Mouse (Mus musculus) WW6 (cell line): ENCODE results near the gene Actl7b.

Experiments used
- DNase-seq: peaks from one replicate; pipeline ENCODE4 v3.0.0-alpha.2; 2013; ENCODE audit warnings: low read depth, low spot score

The Actl7b gene

GRCm38 (mm10) chr4:56741041-56741493, at the start of gene Actl7b:
TSS of gene Actl7b (minus strand) at chr4:56741443.
- no peak for DNase-seq

- DNase-seq: no peak
These were observed 29.8 kb upstream of the Actl7b start for GRCm38 (mm10) chr4:56771065-56771464.

DNA sequence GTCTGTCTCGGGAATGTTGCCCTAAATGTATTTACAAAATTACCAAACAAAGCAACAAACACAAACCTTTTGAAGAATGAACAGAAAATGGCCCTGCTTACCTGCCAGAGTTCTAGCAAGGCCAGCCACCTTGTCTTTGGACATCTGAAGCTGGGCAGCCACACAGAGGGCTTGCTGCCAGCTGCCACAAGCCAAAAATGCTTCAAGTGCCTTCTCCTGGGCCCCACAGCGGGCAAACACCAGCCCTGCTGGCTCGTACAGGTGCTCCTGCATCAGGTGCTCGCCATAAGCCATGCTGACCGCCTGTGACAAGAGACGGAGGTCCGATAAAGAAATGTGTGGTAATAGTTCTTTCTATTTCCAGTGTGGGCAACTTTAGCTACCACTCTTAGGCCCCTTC, 27.7 kb upstream of the Actl7b start:
- no peak for DNase-seq

- DNase-seq: no peak
These were observed 26.6 kb upstream of the Actl7b start for GRCm38 (mm10) chr4:56767861-56768284.

- DNase-seq: no peak
These were observed 16.4 kb upstream of the Actl7b start for GRCm38 (mm10) chr4:56757693-56758092.

- DNase-seq: no peak
These were observed 15.8 kb upstream of the Actl7b start for GRCm38 (mm10) chr4:56756966-56757600.

DNA sequence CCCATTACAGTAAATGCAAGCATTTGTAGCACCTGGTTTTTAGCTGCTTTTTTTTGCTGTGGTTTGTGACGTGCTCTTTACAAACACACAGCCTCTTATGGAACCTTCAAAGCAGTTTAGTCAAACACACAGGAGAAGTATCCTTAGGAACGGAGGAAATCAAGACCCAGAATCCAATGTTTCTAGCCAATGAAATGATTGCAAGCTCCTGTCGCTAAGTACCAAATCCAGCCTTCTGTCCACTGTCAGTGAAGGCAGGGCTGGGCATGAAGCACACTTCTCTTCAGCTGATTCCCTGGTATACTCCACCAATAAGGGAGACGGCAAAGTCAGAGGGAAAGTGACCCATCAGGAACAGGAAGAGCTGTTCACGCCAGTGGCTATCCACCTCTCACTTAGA, 14.8 kb upstream of the Actl7b start:
- no peak for DNase-seq

- no peak for DNase-seq
These were observed 6.2 kb upstream of the Actl7b start for GRCm38 (mm10) chr4:56747456-56747855.

- DNase-seq: no peak
These were observed 5.1 kb upstream of the Actl7b start for GRCm38 (mm10) chr4:56746345-56746744.

DNA sequence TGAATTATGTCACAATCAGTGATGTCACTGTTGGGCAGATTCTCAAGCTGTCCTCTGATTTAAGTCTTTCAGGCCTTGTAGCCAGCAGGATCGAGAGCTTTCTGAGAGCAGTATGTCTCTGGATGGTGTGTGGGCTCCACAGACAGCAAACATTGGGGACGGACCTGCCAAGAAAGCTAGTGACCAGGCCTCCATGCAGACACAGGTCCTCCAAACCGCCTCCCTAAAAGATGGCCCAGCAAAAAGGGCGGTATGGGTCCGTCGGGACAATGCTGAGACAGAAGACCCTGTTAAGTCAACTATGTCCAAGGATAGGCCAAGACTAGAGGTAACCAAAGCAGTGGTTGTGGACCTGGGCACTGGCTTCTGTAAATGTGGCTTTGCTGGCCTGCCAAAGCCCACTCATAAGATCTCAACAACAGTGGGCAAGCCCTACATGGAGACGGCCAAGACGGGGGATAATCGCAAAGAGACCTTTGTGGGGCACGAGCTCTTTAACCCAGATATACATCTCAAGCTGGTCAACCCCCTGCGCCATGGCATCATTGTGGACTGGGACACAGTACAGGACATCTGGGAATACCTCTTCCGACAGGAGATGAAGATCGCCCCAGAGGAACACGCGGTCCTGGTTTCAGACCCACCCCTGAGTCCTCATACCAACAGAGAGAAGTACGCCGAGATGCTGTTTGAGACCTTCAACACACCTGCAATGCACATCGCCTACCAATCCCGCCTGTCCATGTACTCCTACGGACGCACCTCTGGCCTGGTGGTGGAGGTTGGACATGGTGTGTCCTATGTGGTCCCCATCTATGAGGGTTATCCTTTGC, 2.3 kb upstream of the Actl7b start, which contains the start of gene Actl7a:
Gene Actl7a (plus strand): TSS at position 51 of the 833 bp plus-strand sequence.
- no peak for DNase-seq

DNA sequence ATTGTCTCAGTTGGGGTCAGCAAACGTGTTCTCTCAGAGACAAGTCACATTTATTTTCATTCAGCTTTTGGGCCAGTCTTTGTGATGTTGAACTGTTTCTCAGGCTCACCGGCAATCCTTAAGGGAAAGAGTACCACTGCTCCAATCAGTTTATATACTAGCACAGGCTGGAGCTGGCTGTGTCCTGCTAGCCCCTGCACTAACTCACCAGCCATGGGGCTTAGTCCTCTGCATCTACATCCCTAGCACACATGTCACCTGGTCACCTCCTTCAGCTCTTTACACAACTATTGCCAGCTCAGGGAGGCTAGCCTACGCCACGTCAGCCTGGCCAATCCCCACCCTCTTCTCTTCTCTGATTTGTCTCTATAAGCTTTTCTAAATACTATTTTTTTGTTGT, 1.5 kb upstream of the Actl7b start:
- DNase-seq: no peak

DNA sequence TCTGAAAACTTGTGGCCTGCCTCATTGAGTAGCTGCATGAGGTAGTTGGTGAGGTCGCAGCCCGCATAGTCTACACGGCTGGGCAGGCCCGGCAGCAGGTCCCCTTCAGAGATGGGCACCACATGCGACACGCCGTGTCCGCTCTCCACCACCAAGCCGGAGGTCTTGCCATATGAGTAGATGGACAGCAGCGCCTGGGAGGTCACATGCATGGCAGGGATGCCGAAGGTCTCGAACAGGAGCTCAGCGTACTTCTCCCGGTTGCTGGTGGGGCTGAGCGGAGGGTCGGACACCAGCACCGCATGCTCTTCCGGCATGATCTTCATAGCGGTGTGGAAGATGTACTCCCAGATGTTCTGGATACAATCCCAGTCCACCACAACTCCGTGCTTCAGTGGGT, 632 bp downstream of the Actl7b start:
- DNase-seq: no peak

DNA sequence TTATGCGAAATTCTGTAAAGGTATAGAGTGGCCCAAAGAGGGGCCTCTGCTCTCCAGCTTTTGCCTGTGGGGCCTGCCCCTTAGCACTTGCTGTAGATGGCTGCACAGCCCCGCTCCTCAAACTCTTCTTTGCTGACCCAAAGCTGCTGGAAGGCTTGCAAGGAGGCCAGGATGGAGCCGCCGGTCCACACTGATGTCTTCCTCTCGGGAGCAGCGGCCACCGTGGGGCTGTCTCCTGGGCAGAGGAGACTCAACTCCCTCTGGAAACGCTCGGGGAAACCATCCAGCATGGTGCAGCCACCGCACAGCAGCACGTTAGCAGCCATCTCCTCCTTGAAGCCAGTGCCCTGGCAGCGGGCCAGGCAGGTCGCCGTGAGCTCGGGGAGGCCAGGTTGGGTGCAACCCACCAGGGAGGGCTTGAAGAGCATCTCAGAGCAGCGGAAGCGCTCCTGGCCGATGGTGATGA, 1.2 kb downstream of the Actl7b start, which contains the start of gene Gm26657:
Gene Gm26657 (plus strand): TSS at position 51 of the 466 bp plus-strand sequence.
- DNase-seq: no peak

- no peak for DNase-seq
These were observed 15.4 kb downstream of the Actl7b start for GRCm38 (mm10) chr4:56725839-56726238.

DNA sequence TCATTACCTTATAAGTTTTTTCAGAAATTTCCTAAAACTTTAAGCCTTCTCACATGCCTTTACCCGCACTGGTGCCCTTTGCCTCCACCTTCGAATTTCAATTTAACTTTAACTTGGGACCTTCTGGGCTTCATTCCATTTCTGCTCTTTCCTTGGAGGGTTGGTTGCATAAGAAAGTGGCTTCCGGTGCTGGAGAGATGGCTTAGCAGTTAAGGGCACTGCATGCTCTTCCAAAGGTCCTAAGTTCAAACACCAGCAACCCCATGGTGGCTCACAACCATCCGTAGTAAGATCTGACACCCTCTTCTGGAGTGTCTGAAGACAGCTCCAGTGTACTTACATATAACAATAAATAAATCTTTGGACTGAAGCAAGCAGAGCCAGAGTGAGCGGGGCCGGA, 18.0 kb downstream of the Actl7b start:
- no peak for DNase-seq

DNA sequence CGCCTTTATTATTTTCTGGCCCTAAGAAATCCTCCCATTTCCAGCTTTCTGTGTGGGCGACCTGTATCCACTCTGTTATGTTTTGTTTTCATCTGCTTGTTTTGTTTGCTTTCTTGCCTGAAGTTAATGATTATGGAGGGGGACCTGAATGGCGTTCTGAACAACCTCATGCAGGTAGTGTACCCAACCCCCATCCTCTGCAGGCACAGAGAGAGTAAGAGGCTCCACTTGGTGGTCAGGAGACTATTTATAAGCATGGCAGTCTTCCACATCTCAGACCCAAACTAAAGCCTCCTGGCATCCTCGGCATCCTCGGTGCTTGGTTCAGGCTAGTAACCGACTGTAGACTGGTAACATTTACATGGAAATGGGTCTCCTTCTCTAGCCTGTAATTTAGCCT, 18.9 kb downstream of the Actl7b start:
- no peak for DNase-seq

GRCm38 (mm10) chr4:56721469-56721868, 19.8 kb downstream of the Actl7b start:
- DNase-seq: no peak

DNA sequence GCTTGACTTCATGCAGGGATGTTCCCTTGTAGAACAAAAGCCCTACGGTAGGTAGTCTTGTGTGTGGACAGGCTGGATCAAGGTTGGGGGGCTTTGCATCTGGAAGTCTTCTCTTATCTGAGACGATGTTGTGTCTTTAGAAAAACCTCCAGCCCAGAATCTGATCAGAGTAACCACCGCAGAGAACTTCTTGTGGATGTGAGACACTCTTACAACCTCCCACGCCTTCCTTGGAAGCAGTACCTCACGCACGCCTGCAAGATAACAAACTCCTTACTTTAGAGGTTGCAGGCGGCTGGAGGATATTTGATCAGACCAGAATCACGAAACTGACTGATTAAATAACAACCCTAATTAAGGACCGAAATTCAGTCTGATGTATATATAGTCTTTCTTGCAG, 20.8 kb downstream of the Actl7b start:
- no peak for DNase-seq

- DNase-seq: no peak
These were observed 21.8 kb downstream of the Actl7b start for GRCm38 (mm10) chr4:56719456-56719855.

- DNase-seq: no peak
These were observed 22.4 kb downstream of the Actl7b start for GRCm38 (mm10) chr4:56718573-56719442.

DNA sequence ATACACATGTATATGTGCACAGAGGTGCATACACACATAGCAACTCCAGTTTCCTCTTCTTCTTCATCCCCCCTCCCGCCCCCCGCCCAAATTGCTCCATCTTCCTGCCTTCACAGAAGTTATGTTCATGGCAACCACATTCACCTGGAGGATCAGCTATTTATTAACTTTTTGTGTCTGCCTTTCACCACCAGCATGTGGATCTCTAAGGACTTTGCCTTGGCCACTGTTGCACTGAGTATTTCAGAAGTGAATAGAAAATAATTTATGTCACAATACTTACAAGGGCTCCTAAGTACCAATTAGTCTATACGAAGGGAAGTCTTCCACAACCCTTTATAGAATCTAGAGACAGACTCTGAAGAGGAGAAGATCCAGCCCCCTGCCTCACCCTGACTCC, 23.3 kb downstream of the Actl7b start:
- DNase-seq: no peak

- DNase-seq: no peak
These were observed 24.4 kb downstream of the Actl7b start for GRCm38 (mm10) chr4:56716801-56717200.
